Mouse (Mus musculus) spleen, postnatal 0 days (tissue): ENCODE data around the gene Tubb2a. TPM values are rescaled to one million over a fixed set of nuclear protein-coding genes. Genes with fewer than 3 reads are reported as not detected.

Experiments used
- polyA plus RNA-seq: library from polyadenylated mRNA; unstranded; fragments of >200 nt; fragmentation: Nextera tagmentation; extraction: Ambion mirVana; gene quantifications from 2 replicates; pipeline ENCODE4 v1.2.1, GENCODE M21; 2015

Tubb2a gene
- 67.4 and 72.1 TPM in 2 replicates for polyA plus RNA-seq

DNA sequence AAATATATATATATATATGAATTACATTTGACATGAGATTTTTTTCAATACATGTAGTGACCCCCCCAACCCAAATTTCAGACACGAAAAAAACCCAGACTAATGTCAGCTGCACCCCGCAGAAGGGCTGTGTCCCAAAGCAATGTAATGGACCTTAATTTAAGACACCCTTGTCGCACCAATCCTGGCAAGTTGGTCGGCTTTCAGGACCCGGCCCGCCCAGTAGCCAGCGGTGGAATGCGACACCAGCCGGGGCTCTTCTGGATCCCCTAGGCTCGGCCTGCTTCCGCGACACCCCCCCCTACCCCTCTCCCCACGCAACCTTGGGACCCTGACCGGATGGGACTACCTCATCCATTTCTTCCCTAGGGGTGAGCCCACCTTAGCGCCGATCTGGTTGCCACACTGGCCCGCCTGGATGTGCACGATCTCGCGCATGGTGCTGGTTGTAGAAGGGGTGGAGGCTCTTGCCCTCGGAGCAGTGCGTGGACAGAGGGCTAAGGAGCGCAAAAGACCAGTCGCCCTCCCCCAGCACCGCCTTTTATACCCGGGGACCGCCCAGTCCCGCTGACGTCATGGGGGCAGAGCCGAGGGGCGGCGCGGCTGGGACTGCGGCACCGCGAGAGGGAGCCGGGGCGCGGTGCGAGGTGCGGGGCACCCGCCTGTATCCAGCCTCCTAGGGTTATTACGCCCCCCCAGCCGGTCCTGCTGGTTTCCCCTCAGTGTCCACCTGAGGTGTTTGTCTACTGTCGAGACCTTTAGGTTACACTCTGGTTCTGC, at the start of gene Tubb2a:
Gene Tubb2a (minus strand): TSS at position 516 of the 780 bp plus-strand sequence.

DNA sequence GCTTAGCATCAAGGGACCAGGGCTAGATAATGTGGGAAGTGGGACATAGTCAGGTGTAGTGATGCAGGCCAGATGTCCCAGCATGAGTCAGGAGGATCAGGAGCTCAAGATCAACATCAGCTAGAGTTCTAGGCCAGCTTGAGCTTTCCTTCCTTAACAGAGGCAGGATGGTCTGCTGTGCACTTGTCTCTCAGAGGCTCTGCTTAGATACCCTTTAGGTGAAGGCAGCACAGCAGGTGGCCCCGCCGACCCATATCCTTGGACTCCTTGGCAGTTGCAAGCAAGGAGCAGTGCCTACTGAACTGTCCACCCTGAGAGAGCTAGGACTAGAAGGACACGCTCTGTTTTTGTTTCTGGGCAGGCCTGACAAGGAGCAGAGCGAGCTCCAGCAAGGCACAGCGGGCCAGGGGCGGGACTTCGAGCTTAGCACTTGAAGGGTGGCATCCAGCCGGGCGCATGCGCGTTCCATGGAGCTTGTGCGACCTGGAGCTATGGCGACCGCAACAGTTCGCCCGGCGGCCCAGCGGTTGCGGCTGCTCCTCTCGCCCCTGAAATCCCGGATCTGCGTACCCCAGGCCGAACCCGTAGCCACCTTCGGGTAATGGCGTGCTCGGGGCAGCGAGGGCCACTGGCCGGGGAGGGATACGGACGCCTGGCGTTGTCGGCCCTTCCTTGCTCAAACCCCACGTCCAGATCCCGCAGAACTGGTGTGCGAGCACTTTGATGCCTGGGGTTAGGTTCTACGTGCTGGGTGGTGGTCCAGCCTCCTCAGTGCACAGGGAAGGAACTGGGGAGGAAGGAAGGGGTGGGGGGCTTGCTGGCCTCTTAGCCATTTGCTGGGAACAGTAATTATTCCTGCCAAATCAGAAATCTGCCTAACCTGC, 40.4 kb downstream of the Tubb2a start, which contains the start of gene Bphl:
Gene Bphl (plus strand): TSS at position 426 of the 884 bp plus-strand sequence.

Other genes with a start within 250 kb of the Tubb2a start
- not detected in 2 replicates for gene Serpinb6e, start 234.6 kb downstream of the Tubb2a start, polyA plus RNA-seq
- gene Serpinb6c, start 172.3 kb downstream of the Tubb2a start, polyA plus RNA-seq, result not detected in 2 replicates
- gene Nqo2, start 113.3 kb downstream of the Tubb2a start, polyA plus RNA-seq, result 19.1 and 22.8 TPM in 2 replicates
- gene Ripk1, start 75.6 kb downstream of the Tubb2a start, polyA plus RNA-seq, result 12.7 and 13.8 TPM in 2 replicates
- gene Serpinb6a, start 75.2 kb downstream of the Tubb2a start, polyA plus RNA-seq, result 44.0 and 62.8 TPM in 2 replicates
- 16.4 and 24.7 TPM in 2 replicates for gene Bphl, start 40.4 kb downstream of the Tubb2a start, polyA plus RNA-seq
- 1.3 and 1.4 TPM in 2 replicates for gene Tubb2b, start 52.5 kb upstream of the Tubb2a start, polyA plus RNA-seq
- gene Psmg4, start 85.0 kb upstream of the Tubb2a start, polyA plus RNA-seq, result 63.7 and 66.5 TPM in 2 replicates